Mouse (Mus musculus) CD4-positive, CD25-positive, alpha-beta regulatory T cell, adult 9 weeks (primary cell): ENCODE measurements around the gene Helq. TPM values are rescaled to one million over a fixed set of nuclear protein-coding genes. Genes with fewer than 3 reads are reported as not detected.

Experiments
- polyA plus RNA-seq: library from polyadenylated mRNA; unstranded; fragments of 100-300 nt; shearing (Covaris generic); gene quantifications from one replicate; pipeline ENCODE4 v1.2.1, GENCODE M21; 2017

Gene Helq
- 25.9 TPM for polyA plus RNA-seq

GRCm38 (mm10) chr5:100798165-100798860 lies at the start of gene Helq, which contains the start of gene Mrps18c:
Helq (minus strand) TSS chr5:100798598.
Mrps18c (plus strand) TSS chr5:100798627.

DNA sequence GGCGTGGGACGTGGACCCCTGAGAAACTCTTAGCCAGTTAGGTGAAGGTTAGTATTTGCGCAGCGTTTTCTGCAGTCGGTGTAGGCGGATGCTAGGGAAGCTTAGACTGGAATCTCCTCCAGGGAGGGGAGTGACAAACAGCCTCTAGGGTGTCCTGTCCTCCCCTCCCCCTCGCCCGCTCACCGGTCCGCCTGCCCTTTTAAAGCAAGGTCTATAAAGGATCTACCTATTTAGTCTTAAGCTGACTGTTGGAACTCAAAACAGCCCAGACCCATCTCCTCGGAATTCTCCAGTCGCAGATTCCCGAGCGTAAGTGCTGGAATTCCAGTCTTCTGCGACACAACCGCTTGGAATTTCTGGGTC lies 47.1 kb upstream of the Helq start, which contains the start of gene Gpat3:
Gpat3 (plus strand) TSS at position 229 of the 363 bp plus-strand sequence.

DNA sequence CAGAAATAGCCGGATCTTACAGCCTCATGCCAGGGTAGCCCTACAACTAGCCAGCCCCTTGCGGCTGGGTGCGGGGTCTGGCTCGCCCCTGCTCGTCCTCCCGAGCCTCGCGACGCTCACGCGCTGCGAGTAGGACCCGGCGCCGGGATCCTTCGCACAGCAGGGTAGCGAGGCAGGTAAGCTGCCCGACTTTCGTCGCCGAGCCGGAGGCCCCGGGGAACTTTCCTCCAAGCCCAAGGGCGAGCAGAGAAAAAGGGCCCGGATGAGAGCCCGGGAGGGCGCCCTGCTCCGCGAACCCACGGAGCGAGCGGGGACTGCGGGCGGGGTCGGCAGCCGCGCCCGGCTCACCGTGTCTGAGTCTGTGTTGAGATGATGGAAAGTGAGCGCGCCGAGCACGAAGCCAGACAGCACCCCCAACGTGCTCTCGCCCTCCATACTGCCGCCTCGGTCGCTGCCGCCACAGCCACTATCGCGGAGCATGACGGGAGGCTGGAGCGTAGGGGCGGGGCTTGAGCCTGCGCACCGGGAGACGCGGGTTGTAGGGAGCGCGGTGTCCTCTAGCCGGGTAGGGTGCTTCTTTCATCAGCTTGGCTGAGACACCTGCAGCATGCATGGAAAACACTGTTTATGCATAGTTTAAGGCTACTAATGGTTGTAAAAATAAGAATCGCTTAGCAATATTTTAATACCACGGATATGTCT lies 22.2 kb upstream of the Helq start, which contains the start of gene Abraxas1:
Abraxas1 (minus strand) TSS at position 483 of the 702 bp plus-strand sequence.

GRCm38 (mm10) chr5:100719235-100720088 lies 78.9 kb downstream of the Helq start, which contains the start of gene Hpse:
Hpse (minus strand) TSS chr5:100719716.

Other genes starting within 250 kb of the Helq start
- 12.9 TPM for gene Plac8, start 226.4 kb downstream of the Helq start, polyA plus RNA-seq
- 6.2 TPM for gene Coq2, start 123.5 kb downstream of the Helq start, polyA plus RNA-seq
- 0.86 TPM for gene Hpse, start 78.9 kb downstream of the Helq start, polyA plus RNA-seq
- gene Mrps18c, start within 50 bp of the Helq start, polyA plus RNA-seq, result 156 TPM
- gene Abraxas1, start 22.4 kb upstream of the Helq start, polyA plus RNA-seq, result 31.5 TPM
- gene Gpat3, start 47.1 kb upstream of the Helq start, polyA plus RNA-seq, result 1.7 TPM